Mouse (Mus musculus): ENCODE data around the gene Tas1r3.

The Tas1r3 gene

DNA sequence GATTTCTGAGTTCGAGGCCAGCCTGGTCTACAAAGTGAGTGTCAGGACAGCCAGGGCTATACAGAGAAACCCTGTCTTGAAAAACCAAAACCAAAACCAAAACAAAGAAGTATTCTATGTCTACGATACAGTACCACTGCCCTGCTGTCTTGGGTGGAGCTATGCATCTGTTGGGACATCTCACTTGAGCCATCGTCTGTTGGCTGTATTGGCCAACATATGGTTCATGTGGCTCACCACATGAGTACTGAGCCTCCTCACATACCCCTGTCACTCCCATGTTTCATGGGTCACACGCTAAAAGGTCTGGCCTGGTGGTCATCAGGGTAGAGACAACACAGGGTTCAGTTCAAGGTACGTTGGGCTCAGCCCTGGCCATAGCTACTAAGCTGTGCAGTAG lies 23.2 kb upstream of the Tas1r3 start:
- DNase-seq = no peak

DNA sequence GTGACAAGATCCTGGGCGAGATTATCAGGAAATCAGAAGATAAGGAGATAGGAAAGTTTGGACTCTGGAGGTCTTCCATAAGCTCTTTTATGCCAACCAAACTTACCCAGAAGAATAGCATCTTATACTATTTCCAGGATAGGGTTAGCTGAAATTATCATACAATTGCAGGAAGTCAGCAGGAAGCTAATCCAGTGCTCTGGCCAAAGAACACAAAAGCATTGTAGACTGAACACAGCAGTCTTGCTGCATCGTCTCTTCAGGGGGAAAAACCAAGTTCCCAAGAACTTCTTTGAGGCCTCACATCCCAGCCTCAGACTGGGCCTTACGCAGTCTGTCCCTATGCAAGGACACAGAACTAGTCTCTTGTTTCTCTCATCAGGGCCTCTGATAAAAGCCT lies 20.4 kb upstream of the Tas1r3 start:
- DNase-seq = no peak

DNA sequence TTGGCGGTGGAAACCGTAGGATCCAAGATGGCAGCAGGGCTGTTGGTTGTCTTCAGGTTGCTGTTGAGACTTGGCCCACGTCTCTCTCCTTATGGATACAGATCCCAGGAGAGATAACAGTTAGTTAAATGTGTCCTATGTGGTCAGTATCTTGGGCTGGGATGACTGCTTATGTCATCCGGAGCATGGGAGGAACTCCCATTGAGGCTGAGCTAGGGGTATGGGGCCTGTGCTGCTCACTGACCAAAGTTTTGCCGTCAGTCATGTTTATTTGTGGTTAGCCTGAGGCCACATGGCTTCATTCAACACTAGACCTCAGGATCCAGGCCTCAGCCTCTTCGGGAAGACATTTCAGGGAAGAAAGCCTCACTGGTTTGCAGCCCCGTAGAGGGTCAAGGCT lies 8.2 kb upstream of the Tas1r3 start:
- no peak for DNase-seq

DNA sequence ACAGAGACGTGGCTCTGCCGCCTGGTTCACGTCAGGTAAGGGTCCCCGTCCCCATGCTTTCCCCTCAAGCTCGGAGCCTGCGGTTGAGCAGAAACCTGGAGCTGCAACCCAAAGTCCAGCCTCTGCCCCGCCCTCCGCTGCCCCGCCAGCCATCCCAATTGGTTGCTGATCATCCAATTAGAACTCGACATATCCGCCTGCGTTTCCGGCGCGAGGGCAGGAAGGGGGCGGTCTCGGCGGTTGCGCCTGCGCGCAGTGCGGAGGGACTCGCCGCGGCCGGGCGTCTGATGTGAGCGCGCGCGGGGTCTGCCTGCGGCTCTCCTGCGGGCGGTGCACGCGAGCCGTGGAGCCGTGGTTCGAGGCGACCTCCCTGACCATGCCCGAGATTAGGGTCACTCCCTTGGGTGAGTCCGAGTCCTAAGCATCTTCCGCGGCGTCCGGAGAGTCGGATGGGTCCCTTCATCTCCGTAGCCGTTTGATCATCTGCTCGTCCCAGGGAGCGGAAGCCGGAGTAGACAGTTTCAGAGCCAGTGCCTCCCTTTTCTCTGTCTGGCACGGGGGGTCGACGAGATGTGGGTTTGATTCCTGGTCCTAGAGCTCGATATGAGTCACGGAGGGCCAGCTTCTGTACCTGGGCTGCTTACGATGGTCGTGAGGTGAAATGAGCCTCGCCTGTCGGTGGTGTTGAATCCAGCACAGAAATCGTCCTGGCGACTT lies 6.3 kb upstream of the Tas1r3 start, which contains the start of the genes Cptp and Ints11:
Gene Cptp, minus strand, starts transcription at position 124 of the 717 bp plus-strand sequence.
Gene Ints11, plus strand, starts transcription at position 230 of the 717 bp plus-strand sequence.
- DNase-seq = peak; percentile 97

DNA sequence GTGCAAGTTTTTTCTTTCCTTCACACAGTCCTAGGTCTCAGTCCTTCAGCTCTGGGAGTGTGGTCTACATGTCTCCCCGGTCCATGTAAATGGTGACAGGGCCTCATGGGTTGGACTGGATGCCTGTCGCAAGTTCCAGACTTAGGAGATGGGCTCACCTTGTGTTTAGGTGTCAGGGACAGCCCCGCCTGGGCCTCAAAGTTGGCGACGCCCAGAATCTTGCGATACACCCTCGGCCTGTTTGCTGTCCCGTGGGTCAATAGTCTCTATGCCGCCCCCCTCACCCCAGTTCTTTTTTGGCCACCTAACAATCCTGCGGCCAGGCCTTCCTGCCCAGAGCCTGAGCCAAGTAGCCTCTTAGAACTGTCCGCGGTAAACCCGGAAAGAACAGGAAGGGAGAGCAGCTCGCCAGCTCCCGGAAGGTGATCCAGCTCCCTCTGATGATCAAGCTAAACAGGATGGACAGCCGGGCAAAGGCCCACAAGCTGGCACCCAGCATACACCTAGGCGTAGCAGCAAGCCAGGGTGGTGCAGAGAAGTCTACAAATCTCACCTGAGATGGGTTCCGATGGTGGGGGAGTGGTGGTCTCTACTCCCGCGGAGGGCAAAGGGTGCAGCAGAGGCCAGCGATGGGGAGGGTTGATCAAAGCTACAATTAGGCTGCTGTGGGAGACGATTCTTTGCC lies 5.6 kb upstream of the Tas1r3 start:
- DNase-seq = no peak

DNA sequence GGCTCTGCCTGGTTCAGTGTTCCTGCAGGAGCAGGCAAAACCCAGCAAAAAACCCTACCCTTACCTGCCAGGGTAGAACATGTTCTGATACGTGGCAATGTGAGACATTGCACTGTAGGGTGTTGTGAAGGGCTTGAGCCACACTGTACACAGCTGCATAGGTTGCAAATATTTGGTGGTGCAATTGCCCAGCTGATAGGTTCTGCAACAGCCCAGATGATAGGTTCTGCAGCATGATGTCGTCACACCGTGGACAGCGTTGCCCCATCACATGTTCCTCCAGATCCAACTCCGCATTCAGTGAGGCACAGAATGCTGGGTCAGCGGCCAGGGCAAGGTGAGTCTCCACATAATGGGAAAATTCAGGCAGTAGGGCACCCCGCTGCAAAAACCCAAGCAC lies 1.4 kb downstream of the Tas1r3 start:
- no peak for DNase-seq

DNA sequence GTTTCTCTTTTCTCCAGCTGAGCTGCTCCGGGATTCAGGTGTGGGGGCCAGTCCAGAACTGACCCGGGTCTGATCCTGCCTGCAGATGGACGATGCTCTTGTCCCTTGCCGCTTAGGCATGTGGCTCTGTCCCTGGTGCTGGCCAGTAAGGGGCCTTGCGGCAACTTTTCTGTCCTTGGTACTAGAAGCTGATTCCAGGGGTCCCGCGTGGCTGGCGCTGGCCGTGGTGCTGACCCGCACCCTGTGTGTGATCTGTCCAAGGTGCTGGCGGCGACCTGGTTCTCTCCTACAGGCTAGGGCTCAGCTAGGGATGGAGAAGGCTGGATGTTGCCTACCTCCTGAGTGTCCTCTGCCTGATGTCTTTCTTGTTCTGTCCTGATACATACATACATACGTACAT lies 3.8 kb downstream of the Tas1r3 start:
- peak; percentile 49 for DNase-seq

DNA sequence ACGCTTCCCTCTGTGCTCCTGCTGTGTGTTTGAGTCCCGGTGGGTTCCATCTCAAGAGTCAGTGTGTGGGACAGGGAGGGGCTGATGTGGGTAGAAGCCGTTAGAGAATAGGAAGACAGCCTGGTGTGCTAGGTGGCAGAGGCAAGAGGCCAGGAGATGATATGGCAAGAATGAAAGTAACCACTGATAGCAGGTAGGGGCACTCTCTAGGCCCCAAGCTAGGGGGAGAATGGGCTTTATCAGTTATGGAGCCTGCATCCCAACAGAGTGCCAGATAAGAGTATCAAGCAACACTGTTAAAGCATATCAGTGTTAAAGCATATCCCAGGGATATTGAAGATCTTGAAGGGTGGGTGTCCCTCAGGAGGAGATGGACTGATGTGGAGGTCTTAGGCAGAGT lies 6.3 kb downstream of the Tas1r3 start:
- no peak for DNase-seq

DNA sequence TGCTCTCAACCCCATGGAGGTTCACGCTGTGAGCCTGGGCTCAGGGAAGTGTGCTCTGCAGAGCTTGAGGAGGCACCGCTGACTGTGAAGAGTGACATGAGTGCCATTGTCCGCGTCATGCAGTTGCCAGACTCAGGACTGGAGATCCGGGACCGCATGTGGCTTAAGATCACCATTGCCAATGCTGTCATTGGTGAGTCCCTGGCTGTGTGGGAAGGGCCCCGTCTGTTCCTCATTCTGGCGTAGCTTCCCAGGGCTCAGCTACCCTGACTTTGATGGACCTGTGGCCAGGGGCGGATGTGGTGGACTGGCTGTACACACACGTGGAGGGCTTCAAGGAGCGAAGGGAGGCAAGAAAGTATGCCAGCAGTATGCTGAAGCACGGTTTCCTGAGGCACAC lies 7.1 kb downstream of the Tas1r3 start:
- no peak for DNase-seq

DNA sequence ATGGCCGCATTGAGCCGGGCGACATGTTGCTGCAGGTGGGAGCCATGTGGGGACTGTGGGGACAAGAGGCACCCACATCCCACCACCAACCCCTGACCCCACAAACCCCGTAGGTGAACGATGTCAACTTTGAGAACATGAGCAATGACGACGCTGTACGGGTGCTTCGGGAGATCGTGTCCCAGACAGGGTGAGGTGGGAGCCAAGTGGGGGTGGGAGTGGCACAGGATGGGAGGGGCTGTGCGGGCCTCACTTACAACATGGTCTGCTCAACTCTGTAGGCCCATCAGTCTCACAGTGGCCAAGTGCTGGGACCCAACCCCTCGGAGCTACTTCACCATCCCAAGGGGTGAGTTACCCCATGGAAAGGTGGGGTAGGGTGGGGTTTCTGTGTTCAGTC lies 8.2 kb downstream of the Tas1r3 start:
- DNase-seq = no peak

DNA sequence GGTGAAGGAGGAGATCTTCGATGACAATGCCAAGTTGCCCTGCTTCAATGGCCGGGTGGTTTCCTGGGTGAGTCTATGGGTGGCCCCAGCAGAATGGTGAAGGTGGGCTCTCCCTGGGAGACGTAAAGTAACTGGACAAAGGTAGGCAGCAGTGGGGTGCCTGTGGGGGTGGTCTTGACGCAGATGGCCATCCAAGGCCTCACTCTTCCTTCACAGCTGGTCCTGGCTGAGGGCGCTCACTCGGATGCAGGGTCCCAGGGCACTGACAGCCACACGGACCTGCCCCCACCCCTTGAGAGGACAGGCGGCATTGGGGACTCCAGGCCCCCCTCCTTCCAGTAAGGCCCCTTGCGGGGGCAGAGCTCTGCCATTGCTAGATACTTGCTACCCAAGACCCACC lies 9.7 kb downstream of the Tas1r3 start:
- no peak for DNase-seq

DNA sequence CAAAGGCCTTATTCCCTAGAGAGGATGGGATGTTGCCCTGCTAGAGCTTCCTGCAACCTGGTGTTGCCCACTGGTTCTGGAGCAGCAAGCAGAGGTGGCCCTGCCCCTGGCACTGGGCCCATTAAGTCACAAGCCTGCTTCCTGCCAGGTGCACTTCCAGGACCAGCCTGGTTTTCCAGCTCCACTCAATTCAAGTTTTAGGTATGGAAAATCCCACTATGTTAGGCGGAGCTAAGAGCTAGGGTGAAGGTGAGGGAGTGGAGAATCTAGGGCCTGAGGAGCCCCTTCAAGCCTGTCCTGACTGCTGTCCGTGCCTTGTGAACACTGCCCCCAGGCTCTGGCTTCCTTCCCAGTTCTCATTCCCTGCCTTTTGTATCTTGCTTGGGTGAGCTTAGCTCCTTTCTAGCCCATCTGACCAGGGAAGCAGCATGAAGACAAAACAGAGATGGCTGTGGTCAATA lies 11.2 kb downstream of the Tas1r3 start:
- DNase-seq = no peak

DNA sequence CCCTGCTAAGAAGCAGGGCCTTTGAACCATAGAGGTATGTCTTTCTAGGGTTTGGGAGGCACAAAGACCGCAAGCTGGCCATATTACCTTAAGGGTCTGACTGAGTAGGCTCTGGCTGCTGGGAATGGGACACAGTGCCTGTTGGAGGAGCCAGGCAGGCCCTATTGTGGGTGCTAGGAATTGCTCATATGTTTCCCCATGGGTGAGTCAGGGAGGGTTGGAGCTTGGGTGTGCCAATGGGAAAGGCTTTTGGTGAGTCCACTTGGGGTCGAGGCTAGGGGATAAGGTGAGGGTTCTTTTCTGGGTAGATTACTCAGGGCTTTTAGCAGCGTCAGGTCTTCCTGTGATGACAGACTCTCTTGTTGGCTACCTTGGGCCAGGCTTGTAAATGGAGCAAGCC lies 11.8 kb downstream of the Tas1r3 start:
- no peak for DNase-seq

DNA sequence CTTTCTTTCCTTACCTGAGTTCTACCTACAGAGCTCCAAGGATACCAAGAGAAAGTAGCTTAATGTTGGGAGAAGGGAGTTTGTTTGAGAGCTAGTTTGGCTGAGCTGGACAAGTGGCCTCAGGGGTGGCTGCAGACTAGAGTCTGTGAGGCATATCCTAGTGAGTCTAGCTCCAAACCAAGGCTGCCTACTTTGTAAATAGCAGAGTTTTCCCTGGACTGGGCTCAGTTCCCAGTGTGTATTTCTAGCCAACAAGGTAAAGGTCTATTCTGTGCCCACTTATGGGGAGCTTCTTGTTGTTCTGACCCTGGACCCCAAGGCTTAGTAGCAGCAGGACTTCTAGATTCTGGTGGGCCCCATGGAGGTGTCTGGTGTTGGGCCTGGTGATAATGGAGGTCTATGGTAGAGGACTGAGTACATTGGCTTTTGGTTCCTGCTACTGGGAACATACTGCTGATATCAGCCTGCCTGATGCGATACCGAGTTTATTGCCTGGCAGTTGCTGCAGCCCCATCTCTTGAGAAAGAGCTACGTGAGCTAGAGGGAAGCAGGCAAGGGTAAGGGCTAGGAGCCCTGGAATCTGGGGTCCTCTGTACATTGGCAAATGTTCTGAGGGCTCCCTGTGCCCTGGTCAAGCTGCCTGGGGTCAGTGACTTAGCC lies 13.2 kb downstream of the Tas1r3 start:
- DNase-seq = no peak

DNA sequence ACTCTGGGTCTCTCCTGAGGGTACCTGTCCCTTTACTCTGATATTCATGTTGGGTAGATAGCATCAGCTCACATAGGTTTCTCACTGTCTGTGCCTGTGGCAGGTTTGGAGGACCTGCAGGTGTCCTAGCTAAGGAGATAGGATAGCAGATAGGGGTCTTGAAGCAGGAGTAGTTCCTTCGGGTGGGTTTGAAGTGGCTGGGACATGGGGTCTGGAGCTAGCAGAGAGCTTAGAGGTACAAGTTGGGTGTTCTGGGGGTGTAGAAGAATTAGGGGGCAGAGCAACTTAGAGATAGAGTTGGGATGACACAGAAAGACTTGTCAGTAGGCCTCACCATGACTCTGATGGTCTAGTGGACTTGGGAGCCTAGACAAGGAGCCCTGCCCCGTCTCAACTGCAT lies 13.8 kb downstream of the Tas1r3 start:
- DNase-seq = no peak

DNA sequence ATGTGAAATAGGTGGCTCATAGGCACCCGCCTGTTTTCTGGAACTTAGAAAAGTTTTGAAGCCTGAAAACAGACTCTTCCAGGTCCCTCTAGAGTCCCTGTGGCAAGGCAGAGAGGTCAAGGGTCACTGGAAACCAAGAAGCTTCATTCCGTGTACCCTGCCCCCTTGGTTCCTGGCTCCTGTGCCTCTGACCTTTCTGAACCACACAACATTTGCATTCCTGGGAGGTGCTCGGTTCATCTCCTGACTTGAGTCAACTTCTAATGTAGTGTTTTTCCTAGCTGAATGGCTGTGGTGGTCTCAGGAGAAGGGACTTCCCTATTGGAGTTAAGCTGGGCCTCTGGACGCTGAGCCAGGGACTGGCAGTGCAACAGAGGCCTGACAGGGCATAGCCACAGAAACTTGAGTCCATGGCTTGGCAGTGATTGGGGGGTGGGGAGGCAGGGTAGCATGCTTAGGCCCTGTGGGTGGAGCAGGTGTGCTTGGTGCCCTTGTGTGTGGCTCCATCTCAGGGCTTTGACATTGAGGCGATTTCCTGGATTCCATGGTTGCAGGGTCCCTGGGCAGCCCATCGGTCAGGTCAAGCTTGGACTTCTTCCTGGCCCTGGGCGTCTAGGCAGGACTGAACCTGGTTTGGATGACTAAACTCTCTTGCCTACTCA lies 14.6 kb downstream of the Tas1r3 start:
- no peak for DNase-seq

DNA sequence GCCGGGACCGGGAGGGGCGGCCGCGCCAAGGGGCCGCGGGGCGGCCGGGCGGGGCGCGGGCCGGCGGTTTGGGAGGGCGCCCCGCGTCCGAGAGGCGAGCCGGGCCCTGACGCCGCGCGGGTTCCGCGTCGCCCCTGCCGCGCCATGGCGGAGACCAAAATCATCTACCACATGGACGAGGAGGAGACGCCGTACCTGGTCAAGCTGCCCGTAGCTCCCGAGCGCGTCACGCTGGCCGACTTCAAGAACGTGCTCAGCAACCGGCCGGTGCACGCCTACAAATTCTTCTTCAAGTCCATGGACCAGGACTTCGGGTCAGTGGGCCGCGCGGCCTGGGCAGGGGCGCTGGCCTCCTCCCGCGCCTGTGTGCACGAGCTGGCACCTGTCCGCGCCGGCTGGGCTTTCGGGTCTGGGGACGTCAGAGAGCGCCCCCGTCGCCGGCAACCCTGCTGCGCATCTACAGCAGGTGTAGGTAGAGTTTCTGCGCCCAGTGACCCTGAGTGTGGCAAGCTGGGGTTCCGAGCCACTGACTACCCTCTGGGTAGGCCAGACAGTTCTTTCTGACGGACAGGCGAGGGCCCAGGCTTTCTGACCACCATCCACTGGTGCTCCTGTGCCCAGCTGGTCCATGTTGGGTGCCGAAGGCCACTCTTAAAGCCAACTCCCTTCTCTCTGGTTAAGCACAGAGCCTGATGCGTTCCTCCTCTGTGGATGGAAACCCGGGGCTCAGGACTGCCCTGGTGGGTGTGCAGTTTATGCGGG lies 15.4 kb downstream of the Tas1r3 start:
- DNase-seq = peak; percentile 64

DNA sequence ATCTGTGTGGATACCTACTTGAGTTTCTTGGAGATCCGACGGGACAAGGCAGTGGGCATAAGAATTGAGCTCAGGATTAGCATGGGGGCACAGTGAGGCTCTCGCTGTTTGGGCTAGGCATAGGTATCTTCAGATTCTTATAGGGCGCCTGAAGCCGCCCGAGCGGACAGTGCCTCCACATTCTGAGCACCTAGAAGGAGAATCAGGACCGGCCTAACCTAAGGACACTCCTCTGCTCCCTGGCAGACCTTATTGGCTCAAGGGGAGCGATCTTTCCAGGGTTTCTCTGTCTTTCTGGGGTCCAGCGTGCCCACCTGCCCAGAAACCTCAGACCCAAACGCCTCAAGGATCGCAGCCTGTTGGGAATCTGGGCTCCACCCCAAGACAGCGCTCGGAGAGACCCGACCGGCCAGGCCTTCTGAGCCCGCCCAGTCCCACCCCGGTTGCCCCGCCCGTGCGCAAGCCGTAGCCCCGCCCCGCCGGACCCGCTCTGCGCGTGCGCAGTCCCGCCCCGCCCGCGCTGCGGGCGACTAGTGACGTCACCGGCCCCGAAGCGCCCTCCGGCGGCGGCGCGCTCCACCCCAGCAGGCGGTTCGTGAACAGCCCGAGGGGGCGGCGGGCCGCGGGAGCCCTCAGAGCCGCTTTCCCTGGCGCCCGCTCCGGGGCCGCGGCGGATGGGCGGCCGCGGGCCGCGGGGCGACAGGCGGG lies 16.1 kb downstream of the Tas1r3 start, which contains the start of gene Dvl1:
Gene Dvl1, plus strand, starts transcription at position 532 of the 708 bp plus-strand sequence.
- DNase-seq = peak; percentile 97

DNA sequence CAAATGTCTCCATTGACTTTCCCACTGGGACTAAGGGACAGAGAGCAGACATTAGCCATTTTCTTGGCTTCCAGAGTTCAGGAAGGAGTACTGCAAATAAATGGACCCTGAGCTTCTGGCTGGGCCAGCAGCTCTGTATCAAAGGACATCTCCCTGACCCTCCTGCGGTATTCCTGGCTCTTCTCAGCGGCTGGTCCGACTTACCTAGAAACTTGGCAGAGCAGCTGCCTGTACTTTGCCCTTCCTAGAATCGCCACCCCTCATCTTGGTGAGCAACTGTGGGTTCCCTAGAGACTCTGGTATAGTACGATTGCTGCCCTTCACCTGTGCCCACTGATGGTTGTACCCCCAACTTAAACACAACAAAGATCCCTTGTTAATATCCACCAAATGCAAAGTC lies 19.9 kb downstream of the Tas1r3 start:
- no peak for DNase-seq

DNA sequence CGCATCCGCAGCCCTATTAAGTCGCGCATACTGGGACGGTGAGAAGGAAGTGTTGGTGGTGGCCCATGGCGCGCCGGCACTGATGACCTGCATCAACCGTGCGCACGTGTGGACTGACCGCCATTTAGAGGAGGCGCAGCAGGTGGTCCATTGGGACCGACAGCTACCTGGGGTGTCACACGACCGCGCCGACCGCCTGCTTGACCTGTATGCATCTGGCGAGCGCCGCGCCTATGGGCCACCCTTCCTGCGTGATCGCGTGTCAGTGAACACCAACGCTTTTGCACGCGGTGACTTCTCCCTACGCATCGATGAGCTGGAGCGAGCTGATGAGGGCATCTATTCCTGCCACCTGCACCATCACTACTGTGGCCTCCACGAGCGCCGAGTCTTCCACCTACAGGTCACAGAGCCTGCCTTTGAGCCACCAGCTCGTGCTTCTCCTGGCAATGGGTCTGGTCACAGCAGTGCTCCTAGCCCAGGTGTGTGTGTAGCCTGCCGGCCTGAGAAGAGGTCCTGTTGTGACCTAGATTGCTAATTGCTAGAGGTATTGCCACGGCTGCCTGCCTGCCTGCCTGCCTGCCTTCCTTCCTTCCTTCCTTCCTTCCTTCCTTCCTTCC lies 21.4 kb downstream of the Tas1r3 start:
- no peak for DNase-seq

DNA sequence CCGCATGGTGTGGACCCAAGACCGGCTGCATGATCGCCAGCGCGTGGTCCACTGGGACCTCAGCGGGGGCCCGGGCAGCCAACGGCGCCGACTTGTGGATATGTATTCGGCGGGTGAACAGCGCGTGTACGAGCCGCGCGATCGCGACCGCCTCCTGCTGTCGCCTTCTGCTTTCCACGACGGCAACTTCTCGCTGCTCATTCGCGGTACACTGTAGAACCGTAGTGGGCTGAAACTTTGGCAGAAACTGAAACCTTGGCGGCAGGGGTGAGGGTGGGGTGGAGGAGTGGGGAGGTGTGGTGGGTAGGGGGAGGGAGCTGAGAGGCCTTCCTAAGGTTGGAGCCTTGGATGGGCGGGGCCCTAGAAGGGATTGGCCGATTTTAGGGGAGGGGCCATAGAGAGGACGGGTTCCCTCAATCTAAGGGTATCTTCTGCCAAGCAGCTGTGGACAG lies 22.1 kb downstream of the Tas1r3 start:
- DNase-seq = peak; percentile 71
